Mouse (Mus musculus) hindbrain, postnatal 0 days (tissue): ENCODE measurements at regions not wholly inside any gene's neighbourhood (a gene's known extent, or its start where the extent isn't known, plus 50 kb on each side); places are given as distances from the start of the nearest gene placed in this dataset.
A peak's percentile ranks its signal among the peaks of the same experiment; 100 is the strongest.

Source experiments
- ATAC-seq: fragments of 200-750 bp; cut with Nextera tagmentation; 2 replicates; pipeline ENCODE4 v1.8.0; 2017; ENCODE audit warnings: mild to moderate bottlenecking, moderate TSS enrichment, moderate library complexity
- DNase-seq: peaks from one replicate; pipeline ENCODE4 v3.0.0-alpha.2; 2015; ENCODE audit warnings: low spot score
- H3K27ac ChIP-seq: fragments of 300-500 bp; sonication (generic); 2 replicates; pipeline ENCODE4 v1.5.1; 2014; ENCODE audit warnings: mild to moderate bottlenecking
- H3K27me3 ChIP-seq: fragments of 300-500 bp; sonication (generic); 2 replicates; pipeline ENCODE4 v1.6.1; 2014; ENCODE audit warnings: low read length, mixed read lengths; ENCODE audit not compliant: insufficient read depth
- H3K36me3 ChIP-seq: fragments of 300-500 bp; sonication (generic); 2 replicates; pipeline ENCODE4 v1.6.1; 2014; ENCODE audit warnings: low read length, mixed read lengths; ENCODE audit not compliant: insufficient read depth
- H3K4me1 ChIP-seq: fragments of 300-500 bp; sonication (generic); 2 replicates; pipeline ENCODE4 v1.6.1; 2014; ENCODE audit warnings: antibody characterized with exemption, low read length, mixed read lengths; ENCODE audit not compliant: insufficient read depth
- H3K4me2 ChIP-seq: fragments of 300-500 bp; sonication (generic); 2 replicates; pipeline ENCODE4 v1.6.1; 2014; ENCODE audit warnings: low read depth, mild to moderate bottlenecking, low read length, moderate library complexity, mixed read lengths
- H3K4me3 ChIP-seq: fragments of 300-500 bp; sonication (generic); 2 replicates; pipeline ENCODE4 v1.5.1; 2014; ENCODE audit warnings: low read length
- H3K9ac ChIP-seq: fragments of 300-500 bp; sonication (generic); replicated peaks from 2 replicates; pipeline ENCODE4 v1.6.1; 2014; ENCODE audit warnings: mild to moderate bottlenecking, low read length, moderate library complexity, mixed read lengths
- H3K9me3 ChIP-seq: fragments of 300-500 bp; sonication (generic); 2 replicates; pipeline ENCODE4 v1.6.1; 2016; ENCODE audit warnings: low read length, mixed read lengths
- CTCF ChIP-seq: IDR thresholded peaks from 2 replicates; pipeline ENCODE4 v1.5.1; 2016; ENCODE audit warnings: antibody characterized with exemption, control low read depth, low read depth
- WGBS: fragments of 180-500 bp; shearing (Covaris S2); extraction: QIAGEN DNeasy Blood & Tissue Kit; methylation state at CpG from one replicate; pipeline ENCODE4 v1.1.7; 2014; 5-methylcytosine and 5-hydroxymethylcytosine counted together

DNA sequence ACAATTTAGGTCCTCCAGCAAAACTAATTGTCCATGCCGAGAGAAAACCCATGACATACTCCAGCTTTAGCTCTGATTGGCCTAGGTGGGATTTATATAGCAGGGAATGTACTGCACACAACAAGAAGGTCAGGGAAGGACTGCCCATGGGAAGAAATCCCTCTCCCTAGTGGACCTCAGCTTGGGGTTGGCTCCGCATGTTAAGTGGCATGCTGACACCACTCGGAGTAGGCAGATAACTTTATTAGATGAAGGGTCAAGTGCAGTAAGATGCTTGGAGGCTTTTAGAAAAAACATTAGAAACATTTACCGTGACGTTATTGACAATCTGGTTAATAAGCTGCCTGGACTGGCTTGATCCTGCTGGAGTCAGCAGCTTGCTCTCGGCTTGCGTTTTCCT, 199.2 kb upstream of the Tenm4 start:
- WGBS = 80% methylated on average over 7 of the region's 7 CpGs
- DNase-seq (no peak), ATAC-seq (no peak)
- Histone ChIP-seq H3K27me3 (no peaks in the 10 kb centered on the region), H3K4me3 (no peak overlapping the region), H3K9me3 (no peaks in the 10 kb centered on the region), H3K27ac (no peak overlapping the region), H3K4me1 (no peaks in the 10 kb centered on the region), H3K9ac (no peak overlapping the region), H3K36me3 (no peaks in the 10 kb centered on the region), H3K4me2 (no peak overlapping the region)
- no peak for TF ChIP-seq CTCF

DNA sequence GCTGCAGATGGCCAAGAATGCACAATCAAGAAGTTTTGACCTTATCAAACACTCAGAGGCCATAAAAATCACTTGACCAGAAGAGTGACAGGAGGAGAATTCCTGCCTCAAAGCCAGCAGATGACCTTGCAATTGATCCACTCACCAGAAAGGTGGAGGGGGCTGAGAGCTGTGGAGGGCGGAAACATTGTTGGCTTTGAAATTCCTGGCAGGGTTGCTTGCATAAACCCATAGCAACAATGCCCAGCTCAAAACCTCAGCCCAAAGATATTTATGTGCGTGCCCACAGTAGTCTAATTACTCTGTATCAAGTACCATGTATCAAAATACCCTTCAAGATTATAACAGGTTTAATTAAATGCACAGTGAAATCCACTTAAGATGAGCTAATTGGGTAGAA, 197.0 kb upstream of the Tenm4 start:
- no peaks in the 10 kb centered on the region for H3K9me3 ChIP-seq
- no peak overlapping the region for H3K4me3 ChIP-seq
- no peak overlapping the region for H3K4me2 ChIP-seq
- 43% methylated on average over 2 of the region's 2 CpGs for WGBS
- TF ChIP-seq CTCF = no peak
- no peak overlapping the region for H3K9ac ChIP-seq
- ATAC-seq = no peak
- no peak overlapping the region for H3K27ac ChIP-seq
- no peaks in the 10 kb centered on the region for H3K36me3 ChIP-seq
- no peaks in the 10 kb centered on the region for H3K27me3 ChIP-seq
- no peaks in the 10 kb centered on the region for H3K4me1 ChIP-seq
- DNase-seq = no peak

DNA sequence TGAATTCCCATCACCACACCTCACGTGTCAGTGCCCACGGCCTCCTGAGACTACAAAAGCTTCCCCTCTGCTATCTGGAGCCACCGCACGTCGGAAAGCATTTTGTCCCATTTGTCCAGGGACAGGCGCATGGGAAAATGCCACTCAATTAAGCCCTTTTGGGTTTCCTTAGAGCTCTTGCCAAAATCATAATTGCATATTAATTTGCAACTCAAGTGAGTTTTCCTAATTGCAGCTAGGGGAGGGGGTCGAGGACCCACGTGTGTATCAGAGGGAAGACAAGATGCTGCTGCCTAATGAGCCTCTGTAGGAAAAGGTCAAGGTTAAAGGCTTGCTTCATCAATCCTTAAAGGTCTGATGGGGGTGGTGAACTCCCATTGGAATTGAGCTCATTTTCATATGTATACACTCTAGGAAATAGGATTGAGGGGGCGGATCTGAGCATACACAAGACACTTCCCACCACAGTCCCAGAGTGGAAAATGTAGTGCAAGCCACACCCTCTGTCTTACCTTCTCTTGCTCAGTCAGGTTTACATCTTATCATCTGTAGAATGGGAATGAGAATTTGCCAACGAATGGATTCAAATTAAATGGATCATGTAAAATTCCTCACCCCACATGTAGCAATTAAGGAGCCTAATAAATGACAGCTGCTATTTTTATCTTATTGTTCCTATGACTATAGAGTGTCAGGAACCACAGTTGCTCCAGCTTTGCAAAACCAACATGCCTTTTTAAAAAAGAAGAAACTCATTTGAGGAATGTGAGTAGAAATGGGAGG, 179.6 kb upstream of the Tenm4 start:
- no peak overlapping the region for H3K4me2 ChIP-seq
- no peak overlapping the region for H3K9ac ChIP-seq
- H3K4me1 ChIP-seq = no peaks in the 10 kb centered on the region
- peak; percentile 73; the same call in 1 of the 2 replicates for ATAC-seq
- WGBS = 26% methylated on average over 10 of the region's 10 CpGs
- no peak for TF ChIP-seq CTCF
- no peaks in the 10 kb centered on the region for H3K36me3 ChIP-seq
- no peak overlapping the region for H3K4me3 ChIP-seq
- peak; percentile 70 for DNase-seq
- H3K27ac ChIP-seq = no peak overlapping the region
- no peaks in the 10 kb centered on the region for H3K9me3 ChIP-seq
- H3K27me3 ChIP-seq = no peaks in the 10 kb centered on the region

DNA sequence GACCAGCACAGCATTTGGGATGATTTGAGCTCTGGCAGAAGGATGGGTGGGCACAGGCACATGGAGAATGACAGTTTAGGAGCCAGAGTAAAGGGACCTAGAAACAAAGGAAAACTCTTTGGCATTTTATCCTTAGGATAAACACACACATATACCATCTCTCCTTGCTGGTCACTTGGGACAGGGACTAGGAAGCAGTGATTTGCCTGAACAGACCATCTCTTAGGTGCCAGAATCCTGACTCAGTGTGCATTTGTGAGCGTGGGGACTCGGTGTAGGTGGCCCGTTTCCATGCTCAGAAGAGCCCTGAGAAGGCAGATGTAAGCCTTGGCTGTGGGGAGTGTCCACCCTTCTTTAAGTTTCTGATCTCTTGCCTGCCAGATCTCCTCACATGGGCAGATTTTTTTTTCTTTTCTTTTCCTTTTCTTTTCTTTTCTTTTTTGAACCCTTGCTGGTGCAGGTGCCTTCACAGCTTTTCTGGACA, 179.0 kb upstream of the Tenm4 start:
- no peaks in the 10 kb centered on the region for H3K4me1 ChIP-seq
- no peaks in the 10 kb centered on the region for H3K36me3 ChIP-seq
- no peak overlapping the region for H3K4me2 ChIP-seq
- WGBS = 88% methylated on average over 3 of the region's 3 CpGs
- no peaks in the 10 kb centered on the region for H3K9me3 ChIP-seq
- DNase-seq (no peak), ATAC-seq (no peak)
- no peak overlapping the region for H3K27ac ChIP-seq
- no peak overlapping the region for H3K9ac ChIP-seq
- no peak for TF ChIP-seq CTCF
- no peak overlapping the region for H3K4me3 ChIP-seq
- H3K27me3 ChIP-seq = no peaks in the 10 kb centered on the region

DNA sequence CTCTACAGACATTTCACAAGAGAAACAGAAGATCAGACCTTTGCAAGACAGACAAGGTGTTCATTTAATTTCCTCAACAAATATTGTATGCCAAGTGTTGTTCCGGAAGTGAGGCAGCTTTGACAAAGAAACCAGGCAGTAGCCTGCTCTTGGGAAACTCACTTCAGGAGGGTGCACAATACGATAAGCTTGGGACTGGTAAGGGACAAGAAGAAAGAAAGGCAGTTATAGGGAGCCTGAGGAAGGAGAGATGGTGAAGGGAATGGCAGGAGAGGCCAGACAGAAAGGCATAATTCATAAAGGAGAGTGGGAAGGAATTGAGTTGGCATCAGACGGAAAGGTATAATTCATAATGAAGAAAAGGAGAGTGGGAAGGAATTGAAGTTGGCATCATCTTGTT, 178.5 kb upstream of the Tenm4 start:
- H3K27me3 ChIP-seq = no peaks in the 10 kb centered on the region
- H3K27ac ChIP-seq = no peak overlapping the region
- no peak overlapping the region for H3K4me2 ChIP-seq
- 83% methylated on average over 3 of the region's 3 CpGs for WGBS
- no peaks in the 10 kb centered on the region for H3K36me3 ChIP-seq
- H3K9ac ChIP-seq = no peak overlapping the region
- ATAC-seq (no peak), DNase-seq (no peak)
- no peak for TF ChIP-seq CTCF
- H3K4me1 ChIP-seq = no peaks in the 10 kb centered on the region
- no peaks in the 10 kb centered on the region for H3K9me3 ChIP-seq
- H3K4me3 ChIP-seq = no peak overlapping the region

DNA sequence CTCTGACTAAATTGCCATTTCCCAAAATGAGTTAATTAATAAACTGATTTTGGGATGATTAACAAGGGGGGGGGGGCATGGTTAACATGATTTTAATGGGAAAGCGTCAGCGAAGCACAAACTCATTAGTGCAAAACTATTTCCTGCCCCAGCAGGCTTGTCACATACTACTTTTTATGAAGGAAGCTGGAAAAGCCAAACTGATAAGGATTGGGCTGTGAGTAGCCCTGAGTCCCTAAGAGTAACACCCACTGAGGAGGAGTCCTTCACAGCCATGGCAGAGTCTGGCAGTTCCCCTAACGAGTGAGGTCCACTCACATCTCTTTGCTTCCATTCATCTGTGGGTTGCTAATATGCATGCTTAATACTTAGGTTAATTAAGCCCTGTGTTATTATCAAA, 173.9 kb upstream of the Tenm4 start:
- TF ChIP-seq CTCF = no peak
- Histone ChIP-seq H3K9me3 (no peaks in the 10 kb centered on the region), H3K4me2 (no peak overlapping the region), H3K27ac (no peak overlapping the region), H3K36me3 (no peaks in the 10 kb centered on the region), H3K4me1 (no peaks in the 10 kb centered on the region), H3K9ac (no peak overlapping the region), H3K4me3 (no peak overlapping the region), H3K27me3 (no peaks in the 10 kb centered on the region)
- 76% methylated on average over 3 of the region's 3 CpGs for WGBS
- DNase-seq (peak; percentile 3), ATAC-seq (no peak)

DNA sequence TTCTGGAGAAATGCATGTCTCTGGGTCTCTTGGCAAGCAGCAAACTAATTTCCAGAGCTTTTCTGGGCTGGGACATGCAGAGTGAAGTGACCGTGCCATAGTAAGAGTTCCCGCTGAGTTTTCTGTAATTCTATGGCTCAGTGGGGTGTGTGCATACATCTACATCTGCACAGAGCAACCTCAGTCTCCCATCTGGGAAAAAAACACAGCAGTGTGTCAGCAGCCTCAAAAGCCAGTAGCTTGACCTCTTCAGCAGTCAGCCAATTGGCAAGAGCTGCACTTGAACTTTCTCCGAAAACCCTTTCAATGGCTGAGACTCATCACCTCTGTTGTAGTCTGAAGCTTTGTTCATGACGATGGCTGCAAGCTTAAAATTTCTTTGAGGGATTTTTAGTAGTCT, 171.9 kb upstream of the Tenm4 start:
- H3K4me2 ChIP-seq = no peak overlapping the region
- no peak overlapping the region for H3K4me3 ChIP-seq
- H3K27ac ChIP-seq = no peak overlapping the region
- WGBS = 29% methylated on average over 4 of the region's 4 CpGs
- H3K36me3 ChIP-seq = no peaks in the 10 kb centered on the region
- no peak for TF ChIP-seq CTCF
- no peak for DNase-seq
- ATAC-seq = no peak
- no peaks in the 10 kb centered on the region for H3K27me3 ChIP-seq
- H3K4me1 ChIP-seq = no peaks in the 10 kb centered on the region
- H3K9ac ChIP-seq = no peak overlapping the region
- H3K9me3 ChIP-seq = no peaks in the 10 kb centered on the region
